Mouse (Mus musculus) small intestine, adult 2 months (tissue): ENCODE data around the gene Neb.

Source experiments
- CTCF ChIP-seq: fragments of 200-500 bp; IDR thresholded peaks from 2 replicates; pipeline ENCODE4 v1.5.1; 2012; ENCODE audit warnings: low read depth, mild to moderate bottlenecking, control low read depth, inconsistent platforms, low read length, moderate library complexity, mixed read lengths; ENCODE audit not compliant: insufficient replicate concordance, insufficient read length; ENCODE audit errors: extremely low read depth
- POLR2A ChIP-seq: fragments of 200-500 bp; IDR thresholded peaks from 2 replicates; pipeline ENCODE4 v1.6.1; 2012; ENCODE audit warnings: low read depth, mild to moderate bottlenecking, control low read depth, inconsistent platforms, low read length, moderate library complexity

DNA sequence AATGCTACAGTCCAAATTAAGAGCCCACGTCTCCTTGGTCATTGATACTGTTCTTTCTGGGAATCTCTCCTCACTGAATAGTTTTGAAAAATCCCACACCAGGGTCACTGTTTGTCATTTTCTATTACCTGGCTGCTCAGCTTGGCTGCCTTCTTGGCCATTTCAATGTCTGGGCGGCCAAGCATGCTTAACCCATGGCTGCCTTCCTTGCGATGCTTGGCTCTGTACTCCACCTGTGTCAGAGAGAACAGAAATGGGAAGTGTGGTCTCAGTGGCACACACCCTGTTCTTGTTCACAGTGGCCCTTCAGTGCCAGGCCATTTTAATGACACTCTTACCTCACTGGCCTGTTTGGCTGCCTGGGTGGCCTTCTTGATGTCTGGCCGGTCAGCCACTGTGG lies 203.3 kb downstream of the Neb start:
- TF ChIP-seq POLR2A (no peak), CTCF (no peak)
